Mouse (Mus musculus) c-Kit-negative CD71-positive TER-119-positive erythroid progenitor cells, embryonic 14.5 days (primary cell): ENCODE measurements around the gene Wdr24.
"Not testable (repeated sequence)": the region's sequence is repeated elsewhere in the genome, so short reads cannot be mapped to it uniquely, and the experiment has no call there.

ENCODE experiments used
- DNase-seq: peaks from one replicate; pipeline ENCODE4 v3.0.0-alpha.2; 2013; ENCODE audit warnings: low read depth, low spot score

Wdr24 gene

GRCm38 (mm10) chr17:25860229-25860628 is 36.8 kb downstream of the Wdr24 start:
- no peak for DNase-seq

DNA sequence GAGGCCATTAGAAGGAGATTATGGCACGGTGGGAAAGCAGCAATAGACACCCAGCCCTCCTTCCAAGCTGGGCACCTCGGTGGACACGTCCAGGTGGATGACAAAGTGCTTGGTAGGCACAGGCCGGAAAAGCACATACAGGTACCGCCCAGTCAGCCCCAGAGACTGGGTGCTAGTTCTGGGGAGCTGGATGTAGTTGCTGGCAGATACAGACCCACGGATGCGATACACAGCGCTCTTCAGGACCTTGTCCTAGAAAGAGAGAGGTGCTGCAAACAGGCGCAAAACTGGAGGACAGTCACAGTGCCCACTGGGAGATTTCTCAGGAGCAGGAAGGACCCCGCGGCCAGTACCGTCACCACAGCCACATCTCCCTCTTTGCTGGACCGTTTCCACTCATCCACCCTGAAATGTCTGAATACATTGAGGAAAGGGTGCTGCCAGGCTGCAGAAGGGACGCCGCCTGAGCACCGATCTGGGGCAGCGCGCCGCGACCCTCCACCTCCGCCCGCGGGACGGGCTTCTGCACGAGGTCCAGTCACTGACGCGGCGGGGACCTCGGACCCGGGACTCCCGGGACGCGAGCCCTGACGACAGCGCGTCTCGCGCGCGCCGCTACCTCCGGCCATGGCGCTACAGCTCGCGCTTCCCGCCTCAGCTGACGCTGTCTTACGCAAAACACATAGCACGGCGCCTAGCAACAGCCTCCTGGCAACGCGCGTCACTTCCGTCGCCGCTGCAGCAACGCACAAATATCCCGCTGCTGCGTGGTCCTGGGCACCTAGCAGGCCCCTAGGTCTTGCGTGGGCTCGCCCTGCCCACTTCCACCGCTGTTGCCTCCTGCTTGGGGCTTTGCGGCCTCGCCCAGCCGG is 37.6 kb downstream of the Wdr24 start, which contains the start of gene Wdr90:
TSS of gene Wdr90 (minus strand) at position 670 of the 872 bp plus-strand sequence.
- peak; percentile 71 for DNase-seq

GRCm38 (mm10) chr17:25861704-25862612 is 38.5 kb downstream of the Wdr24 start:
- no peak for DNase-seq

- DNase-seq, result no peak
Measured at GRCm38 (mm10) chr17:25863681-25864080, 40.3 kb downstream of the Wdr24 start.

DNA sequence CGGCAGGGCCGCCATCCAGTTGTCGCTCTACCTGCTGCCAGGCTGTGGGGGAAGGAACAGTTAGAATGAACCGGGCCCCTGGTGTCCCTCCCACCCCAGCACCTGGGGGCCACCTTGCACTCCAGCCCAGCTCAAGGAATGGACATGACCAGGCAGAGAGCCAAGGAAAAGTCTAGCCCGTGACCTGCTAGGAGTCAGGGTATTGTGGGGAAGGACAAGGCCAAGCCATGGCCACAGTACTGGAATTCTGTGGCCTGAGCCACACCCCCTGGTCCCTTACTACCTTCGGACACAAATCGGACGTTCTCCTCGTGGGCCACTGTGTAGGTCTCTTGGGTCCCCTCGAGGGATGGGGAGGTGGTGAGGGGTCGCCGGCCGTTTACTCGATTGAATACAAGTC is 40.9 kb downstream of the Wdr24 start:
- no peak for DNase-seq

GRCm38 (mm10) chr17:25865288-25865687 is 41.9 kb downstream of the Wdr24 start:
- DNase-seq, result no peak

DNA sequence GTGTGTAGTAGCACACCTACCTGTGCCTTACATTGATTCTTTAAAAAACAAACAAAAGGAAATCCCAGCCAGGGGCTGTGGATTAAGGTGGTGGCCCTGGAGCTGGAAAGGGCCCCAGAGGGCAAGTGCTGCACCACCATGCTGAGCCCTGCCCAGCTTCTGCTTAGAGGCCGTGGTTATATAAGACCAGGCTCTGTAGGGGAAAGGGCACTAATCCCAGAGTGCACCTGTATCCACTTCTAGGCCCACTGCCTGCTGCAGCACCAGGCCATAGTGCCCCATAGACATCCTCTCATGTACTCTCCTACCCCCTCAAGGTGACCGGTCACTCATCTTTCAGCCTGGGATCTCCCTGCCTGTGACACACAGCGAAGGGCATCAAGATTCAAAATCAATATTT is 42.7 kb downstream of the Wdr24 start:
- no peak for DNase-seq

DNA sequence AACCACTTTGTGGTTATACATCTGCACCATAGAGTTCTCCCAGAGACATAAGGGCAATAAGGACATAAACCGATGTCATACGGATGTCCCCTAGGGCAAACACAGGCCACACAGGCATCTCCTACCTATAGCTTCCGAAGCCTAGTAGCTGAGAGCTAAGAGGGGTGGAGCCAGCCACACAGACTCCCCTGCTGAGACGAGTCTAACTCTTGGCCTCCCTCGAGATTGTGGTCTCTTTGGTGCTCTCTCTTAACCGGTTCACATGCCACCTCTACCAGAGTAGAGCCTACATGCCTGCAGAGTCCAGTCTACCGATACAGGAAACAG is 44.0 kb downstream of the Wdr24 start:
- DNase-seq, result no peak

DNA sequence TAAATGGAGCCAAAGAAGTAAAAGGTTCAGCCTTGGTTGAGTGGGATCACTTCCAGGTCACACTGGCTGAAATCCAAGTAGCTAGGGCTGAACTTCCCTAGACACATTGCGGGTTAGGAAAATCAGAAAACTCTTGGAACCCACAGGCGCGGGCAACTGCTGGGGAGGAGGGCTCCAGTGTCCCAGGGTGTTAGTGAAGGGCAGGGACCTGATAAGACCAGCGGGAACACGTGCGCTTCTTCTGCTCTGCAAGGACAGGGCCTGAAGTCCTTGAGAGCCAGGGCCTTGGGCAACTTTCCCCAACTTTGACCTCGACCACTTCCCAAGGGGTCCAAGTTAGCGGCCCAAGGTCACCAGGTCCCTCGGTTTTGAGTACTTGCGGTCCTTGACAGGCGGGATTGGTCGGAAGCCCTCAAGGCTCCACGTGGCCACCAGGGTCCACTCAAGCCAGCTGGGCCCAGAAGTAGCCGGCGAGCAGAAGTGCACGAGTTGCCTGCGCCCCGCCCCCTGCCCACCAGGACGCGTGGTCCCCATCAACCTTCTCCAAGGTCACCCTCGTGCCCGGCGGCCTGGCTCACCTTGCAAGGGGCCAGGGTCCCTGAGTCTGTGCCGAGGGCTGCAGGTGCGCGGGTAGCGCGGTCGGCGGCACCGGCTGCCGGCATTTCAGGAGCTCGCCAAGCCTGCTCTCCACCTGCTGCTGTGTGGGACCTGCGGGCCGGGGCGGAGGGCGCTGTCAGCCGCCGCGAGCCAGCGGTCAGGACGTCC is 44.6 kb downstream of the Wdr24 start:
- DNase-seq, result no peak

- no peak for DNase-seq
Measured at GRCm38 (mm10) chr17:25868601-25869191, 45.3 kb downstream of the Wdr24 start, which contains the start of gene Mcrip2. Mcrip2 (minus strand) TSS chr17:25868764.

DNA sequence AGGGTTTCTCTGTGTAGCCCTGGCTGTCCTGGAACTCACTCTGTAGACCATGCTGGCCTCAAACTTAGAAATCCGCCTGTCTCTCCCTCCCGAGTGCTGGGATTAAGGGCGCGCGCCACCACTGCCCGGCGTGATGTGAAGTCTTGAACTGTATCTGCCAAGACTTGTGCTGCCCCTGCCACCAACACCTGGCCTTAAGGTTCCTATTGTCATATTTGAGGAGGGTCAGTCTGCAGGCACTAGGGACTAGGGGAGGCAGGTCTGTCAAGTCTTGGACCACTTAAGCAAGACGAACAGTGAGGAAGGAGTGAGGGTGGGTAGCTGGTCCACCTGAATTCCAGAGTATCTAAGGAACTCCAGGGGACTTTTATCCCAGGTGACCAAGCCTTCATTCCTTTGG is 46.1 kb downstream of the Wdr24 start:
- no peak for DNase-seq

GRCm38 (mm10) chr17:25869954-25870353 is 46.5 kb downstream of the Wdr24 start:
- DNase-seq, result no peak

- not testable (repeated sequence) for DNase-seq
Measured at GRCm38 (mm10) chr17:25871566-25871965, 48.1 kb downstream of the Wdr24 start.

DNA sequence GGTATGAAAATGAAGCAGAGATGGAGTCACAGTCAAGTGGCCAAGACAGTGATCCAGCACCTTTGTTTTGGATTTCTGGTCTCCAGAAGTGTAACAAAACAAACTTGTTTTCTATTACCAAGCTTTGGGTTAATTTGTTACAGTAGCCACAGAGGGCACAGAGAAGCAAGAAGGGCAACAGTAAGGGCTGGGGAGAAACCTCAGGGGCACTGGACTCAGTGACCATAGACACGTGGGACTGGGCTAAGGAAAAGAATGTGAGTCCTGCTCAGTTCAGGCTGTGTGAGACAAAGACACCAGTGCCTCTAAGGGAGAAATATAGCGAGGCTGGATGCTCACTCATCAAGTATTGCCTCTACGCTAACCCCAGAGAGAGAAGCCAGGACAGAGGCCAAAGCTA is 49.2 kb downstream of the Wdr24 start:
- no peak for DNase-seq

DNA sequence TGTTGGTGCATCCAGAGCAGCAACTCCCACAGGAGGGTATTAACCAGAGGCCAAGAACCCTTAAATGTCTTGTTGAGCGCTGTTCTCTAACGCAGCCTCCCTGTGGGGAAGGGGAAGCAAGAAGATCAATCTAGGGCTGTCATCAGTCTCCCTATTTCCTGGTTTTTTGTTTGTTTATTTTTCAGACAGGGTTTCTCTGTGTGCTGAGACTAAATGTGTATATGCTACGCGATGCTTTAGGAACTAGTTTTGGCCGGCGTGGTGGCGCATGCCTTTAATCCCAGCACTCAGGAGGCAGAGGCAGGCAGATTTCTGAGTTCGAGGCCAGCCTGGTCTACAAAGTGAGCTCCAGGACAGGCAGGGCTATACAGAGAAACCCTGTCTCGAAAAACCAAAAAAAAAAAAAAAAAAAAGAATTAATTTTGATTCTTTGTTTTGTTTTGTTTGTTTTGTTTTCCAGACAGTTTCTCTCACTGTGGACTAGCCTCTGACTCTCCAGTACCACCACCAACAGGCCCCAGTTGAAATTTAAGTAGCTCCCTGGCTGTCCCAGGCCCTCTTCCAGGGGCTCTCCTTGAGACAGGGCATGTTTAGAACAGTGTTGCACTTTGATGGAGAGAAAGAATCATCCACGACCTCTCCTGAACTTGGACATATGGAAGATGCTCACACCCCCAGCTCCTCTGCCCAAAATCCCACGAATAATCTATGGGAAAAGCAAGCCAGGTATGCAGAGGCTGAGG is 50.1 kb downstream of the Wdr24 start:
- no peak for DNase-seq

- no peak for DNase-seq
Measured at GRCm38 (mm10) chr17:25874148-25874720, 50.8 kb downstream of the Wdr24 start.

GRCm38 (mm10) chr17:25874721-25875170 is 51.3 kb downstream of the Wdr24 start, which contains the start of gene Mettl26:
Mettl26 (plus strand) TSS chr17:25875074.
- peak; percentile 82 for DNase-seq

- peak; percentile 66 for DNase-seq
Measured at GRCm38 (mm10) chr17:25875171-25876136, 52.0 kb downstream of the Wdr24 start.
